Mouse (Mus musculus) MEL (cell line): ENCODE data around the gene Wnt2b.

Experiments used
- CHD1 ChIP-seq: IDR thresholded peaks from 2 replicates; pipeline ENCODE4 v1.6.1; 2012; ENCODE audit warnings: low read depth, mild to moderate bottlenecking, inconsistent platforms, low read length, improper control_type of control experiment
- CTCF ChIP-seq, 3 experiments: IDR thresholded peaks in 2 of 3; conservative IDR thresholded peaks in 1 of 3; 2 replicates each; pipeline ENCODE4 v1.5.1; 2011 to 2012; ENCODE audit warnings: low read length in 3 of 3, low read depth in 2 of 3, mild to moderate bottlenecking in 2 of 3, improper control_type of control experiment in 1 of 3, inconsistent platforms in 1 of 3, mixed read lengths in 1 of 3, moderate library complexity in 1 of 3; ENCODE audit not compliant: control insufficient read depth in 1 of 3, insufficient read depth in 1 of 3, poor library complexity in 1 of 3, severe bottlenecking in 1 of 3
- E2F4 ChIP-seq: IDR thresholded peaks from 2 replicates; pipeline ENCODE4 v1.6.1; 2011; ENCODE audit warnings: low read depth, low read length, improper control_type of control experiment, borderline replicate concordance
- EP300 ChIP-seq, 2 experiments: IDR thresholded peaks; 2 replicates each; pipeline ENCODE4 v1.6.1; 2011; ENCODE audit warnings: improper control_type of control experiment in 2 of 2, low read length in 2 of 2, low read depth in 1 of 2, mild to moderate bottlenecking in 1 of 2
- GATA1 ChIP-seq: IDR thresholded peaks from 2 replicates; pipeline ENCODE4 v1.6.1; 2011; ENCODE audit warnings: low read depth, low read length, improper control_type of control experiment
- MAX ChIP-seq: IDR thresholded peaks from 2 replicates; pipeline ENCODE4 v1.6.1; 2011; ENCODE audit warnings: low read length, improper control_type of control experiment
- MEF2A ChIP-seq: IDR thresholded peaks from 2 replicates; pipeline ENCODE4 v1.6.1; 2014; ENCODE audit warnings: low read depth, mild to moderate bottlenecking, inconsistent platforms, low read length, improper control_type of control experiment; ENCODE audit not compliant: poor library complexity, insufficient replicate concordance, severe bottlenecking; ENCODE audit errors: extremely low read depth
- POLR2A ChIP-seq, 2 experiments: IDR thresholded peaks; 2 replicates each; pipeline ENCODE4 v1.6.1; 2011 to 2012; ENCODE audit warnings: low read length in 2 of 2, mild to moderate bottlenecking in 2 of 2, control low read depth in 1 of 2, improper control_type of control experiment in 1 of 2, low read depth in 1 of 2, moderate library complexity in 1 of 2; ENCODE audit not compliant: control insufficient read depth in 1 of 2, insufficient read depth in 1 of 2, poor library complexity in 1 of 2
- SMC3 ChIP-seq: IDR thresholded peaks from 2 replicates; pipeline ENCODE4 v1.6.1; 2011; ENCODE audit warnings: low read depth, low read length, improper control_type of control experiment
- TAL1 ChIP-seq: IDR thresholded peaks from 2 replicates; pipeline ENCODE4 v1.6.1; 2012; ENCODE audit warnings: mild to moderate bottlenecking, inconsistent platforms, low read length, moderate library complexity, mixed read lengths
- TBP ChIP-seq: IDR thresholded peaks from 2 replicates; pipeline ENCODE4 v1.8.0; 2011; ENCODE audit warnings: low read depth, low read length, improper control_type of control experiment
- UBTF ChIP-seq: IDR thresholded peaks from 2 replicates; pipeline ENCODE4 v1.6.1; 2012; ENCODE audit warnings: low read depth, mild to moderate bottlenecking, inconsistent platforms, low read length, improper control_type of control experiment, moderate library complexity, borderline replicate concordance; ENCODE audit not compliant: insufficient read depth
- USF1 ChIP-seq: IDR thresholded peaks from 2 replicates; pipeline ENCODE4 v1.6.1; 2014; ENCODE audit warnings: low read depth, mild to moderate bottlenecking, inconsistent platforms, low read length, improper control_type of control experiment, moderate library complexity
- ZKSCAN1 ChIP-seq: IDR thresholded peaks from 2 replicates; pipeline ENCODE4 v1.6.1; 2012; ENCODE audit warnings: low read depth, mild to moderate bottlenecking, inconsistent platforms, low read length, improper control_type of control experiment, moderate library complexity

DNA sequence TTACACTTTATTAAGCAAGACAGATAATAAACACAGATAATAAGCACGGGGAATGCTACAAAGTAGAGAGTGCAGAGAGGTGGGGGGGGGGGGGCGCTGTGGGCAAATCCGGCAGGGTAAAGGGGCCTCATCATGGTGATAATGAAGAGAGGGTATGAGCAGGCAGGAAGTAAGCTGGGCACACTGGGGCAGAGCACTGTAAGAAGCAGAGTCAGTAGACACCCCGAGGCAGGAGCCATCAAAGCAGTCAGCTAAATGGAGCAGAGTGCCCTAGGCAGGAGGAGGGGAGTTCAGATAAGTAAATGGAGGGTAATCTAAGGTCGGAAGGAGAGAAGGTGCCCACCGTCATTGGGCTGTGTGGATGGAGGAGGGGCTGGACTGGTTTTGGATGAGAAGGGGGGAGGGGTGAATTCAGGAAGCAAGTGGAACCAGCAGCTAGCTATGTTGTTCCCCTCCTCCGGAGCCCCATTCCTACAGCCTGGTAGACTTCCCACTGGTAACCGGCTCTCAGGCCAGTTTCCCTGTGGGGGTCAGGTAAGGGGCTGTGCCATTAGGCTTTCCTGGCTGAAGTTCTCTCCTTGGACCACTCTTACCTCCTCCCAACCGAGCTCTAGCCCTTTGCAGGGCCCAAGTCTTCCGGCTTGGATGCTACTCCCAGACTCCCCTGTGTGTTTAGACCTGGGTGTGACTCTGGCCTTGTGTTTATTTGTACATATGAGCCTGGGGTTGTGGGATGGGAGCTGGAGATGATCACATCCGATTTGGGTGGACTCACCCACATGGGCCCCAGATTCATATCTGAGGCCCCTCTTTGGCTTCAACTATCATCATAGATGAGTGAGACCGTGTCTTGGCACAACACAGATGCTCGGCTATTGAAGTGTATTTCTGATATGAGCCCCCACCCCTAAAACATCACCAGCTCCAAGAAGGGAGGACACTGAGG is 1.9 kb upstream of the Wnt2b start:
- no peak for TF ChIP-seq CHD1
- TF ChIP-seq CTCF (IDR thresholded peaks at IDR 0.05 in 2 of 3, conservative IDR thresholded peaks at IDR 0.05 in 1 of 3; ENCODE audit: control insufficient read depth in 1 of 3, insufficient read depth in 1 of 3, low read depth in 2 of 3, low read length in 3 of 3, poor library complexity in 1 of 3, severe bottlenecking in 1 of 3), result no peak
- no peak for TF ChIP-seq POLR2A (IDR thresholded peaks at IDR 0.05; ENCODE audit: control insufficient read depth in 1 of 2, insufficient read depth in 1 of 2, low read depth in 1 of 2, low read length in 2 of 2, poor library complexity in 1 of 2)
- no peak for TF ChIP-seq SMC3
- no peak for TF ChIP-seq GATA1
- TF ChIP-seq UBTF, result no peak
- no peak for TF ChIP-seq MEF2A
- no peak for TF ChIP-seq EP300 (IDR thresholded peaks at IDR 0.05; ENCODE audit: low read depth in 1 of 2, low read length in 2 of 2)
- TF ChIP-seq MAX, result no peak
- no peak for TF ChIP-seq ZKSCAN1
- no peak for TF ChIP-seq TBP
- no peak for TF ChIP-seq USF1
- TF ChIP-seq TAL1, result no peak
- TF ChIP-seq E2F4, result no peak
